Mouse (Mus musculus) gastrocnemius, adult 8-10 months (tissue): ENCODE data around the gene Smpd3. TPM values are rescaled to one million over a fixed set of nuclear protein-coding genes. Genes with fewer than 3 reads are reported as not detected.

Experiments used
- DNase-seq, 2 experiments: peaks; one replicate each; pipeline ENCODE4 v3.0.0; 2022; ENCODE audit warnings: low spot score in 2 of 2
- total RNA-seq, 4 experiments: library from RNA; stranded (reverse); gene quantifications; 2 replicates each; pipeline ENCODE4 v1.2.4; 2022

The Smpd3 gene
- total RNA-seq, 4 experiments from 2014 or later: 0.53 to 1.0 (median 0.74) TPM

GRCm38 (mm10) chr8:106292484-106293396 is 45.0 kb downstream of the Smpd3 start:
- DNase-seq: peak in 1 of 2 experiments; percentile 8

GRCm38 (mm10) chr8:106289464-106289863 is 48.3 kb downstream of the Smpd3 start:
- DNase-seq: no peak

- DNase-seq: no peak
Measured at GRCm38 (mm10) chr8:106288732-106289131, 49.1 kb downstream of the Smpd3 start.

- no peak for DNase-seq
Measured at GRCm38 (mm10) chr8:106287445-106287844, 50.3 kb downstream of the Smpd3 start.

- DNase-seq: no peak
Measured at GRCm38 (mm10) chr8:106280844-106281243, 56.9 kb downstream of the Smpd3 start.

- DNase-seq: no peak
Measured at GRCm38 (mm10) chr8:106280154-106280553, 57.6 kb downstream of the Smpd3 start.

GRCm38 (mm10) chr8:106278367-106279042 is 59.3 kb downstream of the Smpd3 start:
- DNase-seq: no peak

- no peak for DNase-seq
Measured at GRCm38 (mm10) chr8:106276709-106277317, 61.0 kb downstream of the Smpd3 start.

GRCm38 (mm10) chr8:106273468-106273867 is 64.3 kb downstream of the Smpd3 start:
- DNase-seq: no peak

- DNase-seq: no peak
Measured at GRCm38 (mm10) chr8:106271378-106271777, 66.4 kb downstream of the Smpd3 start.

GRCm38 (mm10) chr8:106270804-106271203 is 67.0 kb downstream of the Smpd3 start:
- DNase-seq: no peak

- no peak for DNase-seq
Measured at GRCm38 (mm10) chr8:106268710-106269346, 69.0 kb downstream of the Smpd3 start.

- DNase-seq: no peak
Measured at GRCm38 (mm10) chr8:106265398-106265797, 72.4 kb downstream of the Smpd3 start.

- DNase-seq: no peak
Measured at GRCm38 (mm10) chr8:106263928-106264327, 73.9 kb downstream of the Smpd3 start.

GRCm38 (mm10) chr8:106262343-106262742 is 75.4 kb downstream of the Smpd3 start:
- DNase-seq: peak; percentile 12 to 13

GRCm38 (mm10) chr8:106260894-106261293 is 76.9 kb downstream of the Smpd3 start:
- no peak for DNase-seq

- no peak for DNase-seq
Measured at GRCm38 (mm10) chr8:106259579-106260255, 78.1 kb downstream of the Smpd3 start.

- no peak for DNase-seq
Measured at GRCm38 (mm10) chr8:106258169-106258568, 79.6 kb downstream of the Smpd3 start.

- no peak for DNase-seq
Measured at GRCm38 (mm10) chr8:106250186-106250585, 87.6 kb downstream of the Smpd3 start.

- no peak for DNase-seq
Measured at GRCm38 (mm10) chr8:106237106-106237505, 100.7 kb downstream of the Smpd3 start.
